Mouse (Mus musculus) myocyte (in vitro differentiated cells): Measurements from ENCODE around the gene AI182371. TPM values are rescaled to one million over a fixed set of nuclear protein-coding genes. Genes with fewer than 3 reads are reported as not detected.

Source experiments
- H3K27me3 ChIP-seq: one replicate; pipeline ENCODE4 v1.6.1; 2011; ENCODE audit not compliant: control insufficient read depth, insufficient read depth, insufficient read length
- H3K36me3 ChIP-seq: one replicate; pipeline ENCODE4 v1.6.1; 2011; ENCODE audit not compliant: control insufficient read depth, insufficient read depth
- H3K4me2 ChIP-seq: one replicate; pipeline ENCODE4 v1.6.1; 2011; ENCODE audit warnings: low read depth, control low read depth
- H3K4me3 ChIP-seq: one replicate; pipeline ENCODE4 v1.5.1; 2011; ENCODE audit warnings: mild to moderate bottlenecking, control low read depth, moderate library complexity
- H3K79me2 ChIP-seq: one replicate; pipeline ENCODE4 v1.6.1; 2011; ENCODE audit not compliant: control insufficient read depth, insufficient read depth
- H3ac ChIP-seq: one replicate; pipeline ENCODE4 v1.6.1; 2011; ENCODE audit not compliant: control insufficient read depth, insufficient read length
- CEBPB ChIP-seq: IDR thresholded peaks from 2 replicates; pipeline ENCODE4 v1.6.1; 2011; ENCODE audit warnings: mild to moderate bottlenecking, moderate library complexity; ENCODE audit not compliant: poor library complexity, insufficient read depth, severe bottlenecking
- E2F4 ChIP-seq: IDR thresholded peaks from one replicate; pipeline ENCODE4 v1.6.1; 2011; ENCODE audit warnings: mild to moderate bottlenecking, control low read depth, moderate library complexity; ENCODE audit not compliant: insufficient read depth
- MAX ChIP-seq: IDR thresholded peaks from one replicate; pipeline ENCODE4 v1.6.1; 2011; ENCODE audit warnings: low read depth, mild to moderate bottlenecking, control low read depth
- MYOD1 ChIP-seq, 3 experiments: IDR thresholded peaks; one replicate each; pipeline ENCODE4 v1.6.1; 2011; ENCODE audit warnings: control low read depth in 2 of 3, low read depth in 2 of 3, mild to moderate bottlenecking in 2 of 3, moderate library complexity in 1 of 3; ENCODE audit not compliant: insufficient read length in 2 of 3, control insufficient read depth in 1 of 3
- MYOG ChIP-seq, 3 experiments: IDR thresholded peaks; one replicate each; pipeline ENCODE4 v1.6.1; 2011; ENCODE audit warnings: control low read depth in 2 of 3, low read depth in 2 of 3, mild to moderate bottlenecking in 2 of 3; ENCODE audit not compliant: insufficient read length in 2 of 3, control insufficient read depth in 1 of 3, insufficient read depth in 1 of 3
- POLR2A ChIP-seq: IDR thresholded peaks from one replicate; pipeline ENCODE4 v1.6.1; 2011; ENCODE audit warnings: low read depth, mild to moderate bottlenecking, control low read depth, moderate library complexity; ENCODE audit not compliant: insufficient read length
- POLR2AphosphoS2 ChIP-seq: IDR thresholded peaks from one replicate; pipeline ENCODE4 v1.6.1; 2011; ENCODE audit warnings: low read depth, control low read depth; ENCODE audit not compliant: insufficient read length
- REST ChIP-seq: IDR thresholded peaks from one replicate; pipeline ENCODE4 v1.6.1; 2011; ENCODE audit warnings: mild to moderate bottlenecking, control low read depth, moderate library complexity; ENCODE audit not compliant: insufficient read depth, insufficient read length
- SRF ChIP-seq: IDR thresholded peaks from one replicate; pipeline ENCODE4 v1.6.1; 2011; ENCODE audit warnings: low read depth; ENCODE audit not compliant: control insufficient read depth, insufficient read length
- TCF12 ChIP-seq: IDR thresholded peaks from one replicate; pipeline ENCODE4 v1.6.1; 2011; ENCODE audit warnings: mild to moderate bottlenecking, control low read depth; ENCODE audit not compliant: poor library complexity, insufficient read depth, severe bottlenecking
- TCF3 ChIP-seq: IDR thresholded peaks from one replicate; pipeline ENCODE4 v1.6.1; 2011; ENCODE audit warnings: low read depth, control low read depth; ENCODE audit not compliant: insufficient read length
- USF1 ChIP-seq: IDR thresholded peaks from one replicate; pipeline ENCODE4 v1.6.1; 2011; ENCODE audit warnings: low read depth, mild to moderate bottlenecking, control low read depth, moderate library complexity
- polyA plus RNA-seq: library from polyadenylated mRNA; unstranded; fragments of >200 nt; fragmentation: generic; extraction: Trizol; gene quantifications from one replicate; pipeline ENCODE4 v1.2.1, GENCODE M21; 2012; ENCODE audit warnings: missing spikeins

Gene AI182371
- polyA plus RNA-seq, 1 experiment, result 0.05 TPM

GRCm38 (mm10) chr2:35079166-35079565, 22.2 kb downstream of the AI182371 start:
- Histone ChIP-seq H3K4me3 (no peak overlapping the region), H3ac (no peak overlapping the region), H3K79me2 (no peaks in the 10 kb centered on the region)

GRCm38 (mm10) chr2:35074328-35074727, 27.0 kb downstream of the AI182371 start:
- H3K79me2 ChIP-seq, result no peaks in the 10 kb centered on the region
- no peak overlapping the region for H3ac ChIP-seq
- TF ChIP-seq E2F4 (no peak), MYOG (IDR thresholded peaks at IDR 0.05; ENCODE audit: control insufficient read depth in 1 of 3, insufficient read depth in 1 of 3, insufficient read length in 2 of 3, low read depth in 2 of 3) (no peak), TCF3 (no peak), MAX (no peak), TCF12 (no peak), CEBPB (no peak), POLR2A (no peak), MYOD1 (IDR thresholded peaks at IDR 0.05; ENCODE audit: control insufficient read depth in 1 of 3, insufficient read length in 2 of 3, low read depth in 2 of 3) (no peak), POLR2AphosphoS2 (no peak), REST (no peak), USF1 (no peak), SRF (no peak)
- H3K36me3 ChIP-seq, result no peaks in the 10 kb centered on the region
- no peak overlapping the region for H3K4me2 ChIP-seq
- H3K4me3 ChIP-seq, result no peak overlapping the region
- no peaks in the 10 kb centered on the region for H3K27me3 ChIP-seq

More at GRCm38 (mm10) chr2:35079166-35079565, 22.2 kb downstream of the AI182371 start:
- H3K27me3 ChIP-seq, result peaks cover 4% of the 10 kb centered on the region
- no peak for TF ChIP-seq TCF3
- no peak for TF ChIP-seq MAX
- TF ChIP-seq TCF12, result no peak
- no peak for TF ChIP-seq REST
- TF ChIP-seq MYOD1 (IDR thresholded peaks at IDR 0.05; ENCODE audit: control insufficient read depth in 1 of 3, insufficient read length in 2 of 3, low read depth in 2 of 3), result no peak
- no peak for TF ChIP-seq USF1
- no peak for TF ChIP-seq SRF
- no peak for TF ChIP-seq CEBPB
- no peak for TF ChIP-seq MYOG (IDR thresholded peaks at IDR 0.05; ENCODE audit: control insufficient read depth in 1 of 3, insufficient read depth in 1 of 3, insufficient read length in 2 of 3, low read depth in 2 of 3)
- no peak for TF ChIP-seq POLR2A
- TF ChIP-seq POLR2AphosphoS2, result no peak
- no peak for TF ChIP-seq E2F4
- no peaks in the 10 kb centered on the region for H3K36me3 ChIP-seq
- H3K4me2 ChIP-seq, result no peak overlapping the region

GRCm38 (mm10) chr2:35072547-35072946, 28.8 kb downstream of the AI182371 start:
- Histone ChIP-seq H3ac (no peak overlapping the region), H3K36me3 (no peaks in the 10 kb centered on the region), H3K27me3 (no peaks in the 10 kb centered on the region), H3K79me2 (no peaks in the 10 kb centered on the region), H3K4me3 (no peak overlapping the region), H3K4me2 (no peak overlapping the region)
- no peak for TF ChIP-seq POLR2AphosphoS2
- no peak for TF ChIP-seq USF1

- Histone ChIP-seq H3K4me2 (no peak overlapping the region), H3K36me3 (no peaks in the 10 kb centered on the region), H3K27me3 (no peaks in the 10 kb centered on the region), H3ac (no peak overlapping the region), H3K4me3 (no peak overlapping the region), H3K79me2 (no peaks in the 10 kb centered on the region)
- no peak for TF ChIP-seq SRF
- no peak for TF ChIP-seq MAX
- TF ChIP-seq REST, result no peak
- TF ChIP-seq USF1, result no peak
- no peak for TF ChIP-seq TCF12
These were observed 31.1 kb downstream of the AI182371 start for GRCm38 (mm10) chr2:35070275-35070674.

GRCm38 (mm10) chr2:35069124-35069523, 32.2 kb downstream of the AI182371 start:
- TF ChIP-seq POLR2AphosphoS2, result no peak
- no peak for TF ChIP-seq REST
- no peak for TF ChIP-seq SRF
- no peak for TF ChIP-seq MYOD1 (IDR thresholded peaks at IDR 0.05; ENCODE audit: control insufficient read depth in 1 of 3, insufficient read length in 2 of 3, low read depth in 2 of 3)
- no peak for TF ChIP-seq MAX
- TF ChIP-seq TCF12, result no peak
- TF ChIP-seq POLR2A, result no peak
- TF ChIP-seq E2F4, result no peak
- no peak for TF ChIP-seq USF1
- TF ChIP-seq TCF3, result no peak
- TF ChIP-seq MYOG (IDR thresholded peaks at IDR 0.05; ENCODE audit: control insufficient read depth in 1 of 3, insufficient read depth in 1 of 3, insufficient read length in 2 of 3, low read depth in 2 of 3), result no peak
- TF ChIP-seq CEBPB, result no peak
- H3K79me2 ChIP-seq, result no peaks in the 10 kb centered on the region
- H3K36me3 ChIP-seq, result no peaks in the 10 kb centered on the region
- H3K4me2 ChIP-seq, result no peak overlapping the region
- H3K4me3 ChIP-seq, result no peak overlapping the region
- H3K27me3 ChIP-seq, result no peaks in the 10 kb centered on the region
- no peak overlapping the region for H3ac ChIP-seq
